Mouse (Mus musculus) gastrocnemius, postnatal 25 days (tissue): ENCODE measurements around the gene Clip3. TPM values are rescaled to one million over a fixed set of nuclear protein-coding genes. Genes with fewer than 3 reads are reported as not detected.

Experiments
- DNase-seq: peaks from one replicate; pipeline ENCODE4 v3.0.0; 2022
- total RNA-seq, 2 experiments: library from RNA; stranded (reverse); gene quantifications; 1 replicate in 1 of 2; 2 replicates in 1 of 2; pipeline ENCODE4 v1.2.3; 2021

The Clip3 gene
- total RNA-seq, 2 experiments from 2014 or later, result 4.2 to 10.6 TPM

- no peak for DNase-seq
Observed at GRCm38 (mm10) chr7:30325364-30325763, 33.8 kb downstream of the Clip3 start.

- no peak for DNase-seq
Observed at GRCm38 (mm10) chr7:30326427-30326826, 34.9 kb downstream of the Clip3 start.

GRCm38 (mm10) chr7:30327140-30327539 is 35.6 kb downstream of the Clip3 start:
- no peak for DNase-seq

- DNase-seq, result no peak
Observed at GRCm38 (mm10) chr7:30328379-30328778, 36.9 kb downstream of the Clip3 start.

GRCm38 (mm10) chr7:30331887-30332286 is 40.4 kb downstream of the Clip3 start:
- DNase-seq, result peak; percentile 57

GRCm38 (mm10) chr7:30332622-30333259 is 41.2 kb downstream of the Clip3 start:
- DNase-seq, result no peak

- peak; percentile 52 for DNase-seq
Observed at GRCm38 (mm10) chr7:30333436-30333835, 41.9 kb downstream of the Clip3 start.

GRCm38 (mm10) chr7:30334563-30334962 is 43.0 kb downstream of the Clip3 start:
- no peak for DNase-seq

- DNase-seq, result no peak
Observed at GRCm38 (mm10) chr7:30335688-30336087, 44.2 kb downstream of the Clip3 start.

- DNase-seq, result peak; percentile 49
Observed at GRCm38 (mm10) chr7:30336384-30336783, 44.9 kb downstream of the Clip3 start.

- no peak for DNase-seq
Observed at GRCm38 (mm10) chr7:30339432-30340109, 48.0 kb downstream of the Clip3 start.

GRCm38 (mm10) chr7:30346635-30347379 is 55.3 kb downstream of the Clip3 start:
- DNase-seq, result no peak

- peak; percentile 28 for DNase-seq
Observed at GRCm38 (mm10) chr7:30347828-30348227, 56.3 kb downstream of the Clip3 start.

- peak; percentile 39 for DNase-seq
Observed at GRCm38 (mm10) chr7:30353279-30353822, 61.8 kb downstream of the Clip3 start.

- no peak for DNase-seq
Observed at GRCm38 (mm10) chr7:30354059-30354458, 62.5 kb downstream of the Clip3 start.

Other genes starting within 250 kb of the Clip3 start
- 1 to 10 TPM; 1.2 to 2.0 TPM for gene Zfp14, start 240.3 kb upstream of the Clip3 start, total RNA-seq
- gene Zfp82, start 218.8 kb upstream of the Clip3 start, total RNA-seq, result 1 to 10 TPM; 1.5 to 1.7 TPM
- gene Gm26920, start 201.3 kb upstream of the Clip3 start, total RNA-seq, result not detected
- 1 to 10 TPM; 1.6 to 2.3 TPM for gene Zfp566, start 201.2 kb upstream of the Clip3 start, total RNA-seq
- gene Zfp260, start 197.0 kb upstream of the Clip3 start, total RNA-seq, result 10 to 100 TPM; 24.1 to 24.4 TPM
- 1 to 10 TPM; 1.0 to 1.1 TPM for gene Zfp382, start 169.8 kb upstream of the Clip3 start, total RNA-seq
- gene Zfp146, start 122.0 kb upstream of the Clip3 start, total RNA-seq, result 10 to 100 TPM; 21.4 to 28.0 TPM
- 1,000 to 10,000 TPM; 1,093 to 1,260 TPM for gene Cox7a1, start 107.6 kb upstream of the Clip3 start, total RNA-seq
- gene Capns1, start 92.9 kb upstream of the Clip3 start, total RNA-seq, result 100 to 1,000 TPM; 201 to 255 TPM
- 10 to 100 TPM; 50.8 to 58.9 TPM for gene Polr2i, start 59.8 kb upstream of the Clip3 start, total RNA-seq
- gene Tbcb, start 59.5 kb upstream of the Clip3 start, total RNA-seq, result 10 to 100 TPM; 25.0 to 25.9 TPM
- gene Ovol3, start 56.0 kb upstream of the Clip3 start, total RNA-seq, result not detected
- gene Thap8, start 11.6 kb upstream of the Clip3 start, total RNA-seq, result under 1 TPM in 1 of 2 experiments, not detected in 1; 0.20 TPM
- 1 to 10 TPM; 1.8 to 3.8 TPM for gene Wdr62, start 11.3 kb upstream of the Clip3 start, total RNA-seq
- gene Alkbh6, start 17.0 kb downstream of the Clip3 start, total RNA-seq, result 10 to 100 TPM; 18.6 to 18.8 TPM
- gene Syne4, start 23.1 kb downstream of the Clip3 start, total RNA-seq, result 1 to 10 TPM; 1.2 to 1.4 TPM
- gene E130208F15Rik, start 30.0 kb downstream of the Clip3 start, total RNA-seq, result under 1 TPM; 0.31 to 0.46 TPM
- gene Sdhaf1, start 32.2 kb downstream of the Clip3 start, total RNA-seq, result 1 to 10 TPM; 6.5 to 7.3 TPM
- gene Lrfn3, start 71.0 kb downstream of the Clip3 start, total RNA-seq, result 1 to 10 TPM; 2.5 to 2.6 TPM
- gene Tyrobp, start 122.0 kb downstream of the Clip3 start, total RNA-seq, result 1 to 10 TPM; 5.8 to 6.5 TPM
- not detected for gene Hcst, start 128.1 kb downstream of the Clip3 start, total RNA-seq
- gene Nfkbid, start 130.0 kb downstream of the Clip3 start, total RNA-seq, result under 1 TPM in 1 of 2 experiments, not detected in 1; 0.27 TPM
- gene Aplp1, start 153.8 kb downstream of the Clip3 start, total RNA-seq, result under 1 TPM; 0.72 to 0.95 TPM
- gene Kirrel2, start 166.0 kb downstream of the Clip3 start, total RNA-seq, result not detected
- not detected for gene Nphs1, start 166.6 kb downstream of the Clip3 start, total RNA-seq
- gene Prodh2, start 201.9 kb downstream of the Clip3 start, total RNA-seq, result not detected
- 1 to 10 TPM in 1 of 2 experiments, under 1 TPM in 1; 0.74 to 1.1 TPM for gene Arhgap33, start 243.3 kb downstream of the Clip3 start, total RNA-seq